Mouse (Mus musculus): ENCODE results near the gene Ttc14.

GRCm38 (mm10) chr3:33836576-33836975, 36.9 kb downstream of the Ttc14 start:
- no peak for TF ChIP-seq CTCF (IDR thresholded peaks at IDR 0.05; ENCODE audit: low read depth, low read length)
- TF ChIP-seq POLR2A (IDR thresholded peaks at IDR 0.05; ENCODE audit: extremely low read depth, insufficient read depth, low read length), result no peak
